Mouse (Mus musculus) liver, adult 2 months (tissue): ENCODE results near the gene Cct6b.

Experiments used
- CTCF ChIP-seq: fragments of 200-500 bp; IDR thresholded peaks from 2 replicates; pipeline ENCODE4 v1.5.1; 2011; ENCODE audit warnings: low read depth, low read length, control low read depth
- POLR2A ChIP-seq: fragments of 200-500 bp; IDR thresholded peaks from 2 replicates; pipeline ENCODE4 v1.6.1; 2011; ENCODE audit warnings: low read length, control low read depth; ENCODE audit not compliant: insufficient read depth; ENCODE audit errors: extremely low read depth

GRCm38 (mm10) chr11:82752349-82753115 is 11.6 kb downstream of the Cct6b start:
- no peak for TF ChIP-seq POLR2A
- no peak for TF ChIP-seq CTCF
